Mouse (Mus musculus) embryonic fibroblast, embryonic 13.5 days (primary cell): ENCODE results near the gene Emilin2.

Experiments used
- CTCF ChIP-seq: IDR thresholded peaks from 2 replicates; pipeline ENCODE4 v1.5.1; 2011; ENCODE audit warnings: mild to moderate bottlenecking, control low read depth, low read length, moderate library complexity, borderline replicate concordance; ENCODE audit not compliant: insufficient read depth
- POLR2A ChIP-seq: IDR thresholded peaks from 2 replicates; pipeline ENCODE4 v1.6.1; 2011; ENCODE audit warnings: low read depth, mild to moderate bottlenecking, control low read depth, low read length, moderate library complexity

GRCm38 (mm10) chr17:71317571-71317970 lies 5.8 kb upstream of the Emilin2 start:
- TF ChIP-seq CTCF (no peak), POLR2A (no peak)
